Mouse (Mus musculus) testis, adult 2 months (tissue): ENCODE data around the gene Filip1.

Experiments
- CTCF ChIP-seq: fragments of 200-500 bp; IDR thresholded peaks from 2 replicates; pipeline ENCODE4 v1.5.1; 2012; ENCODE audit warnings: low read depth, mild to moderate bottlenecking, inconsistent platforms, low read length, moderate library complexity; ENCODE audit not compliant: control insufficient read depth, insufficient read depth, insufficient replicate concordance
- POLR2A ChIP-seq: fragments of 200-500 bp; IDR thresholded peaks from 2 replicates; pipeline ENCODE4 v1.6.1; 2012; ENCODE audit warnings: low read depth, mild to moderate bottlenecking, inconsistent platforms, low read length, moderate library complexity; ENCODE audit not compliant: control insufficient read depth

DNA sequence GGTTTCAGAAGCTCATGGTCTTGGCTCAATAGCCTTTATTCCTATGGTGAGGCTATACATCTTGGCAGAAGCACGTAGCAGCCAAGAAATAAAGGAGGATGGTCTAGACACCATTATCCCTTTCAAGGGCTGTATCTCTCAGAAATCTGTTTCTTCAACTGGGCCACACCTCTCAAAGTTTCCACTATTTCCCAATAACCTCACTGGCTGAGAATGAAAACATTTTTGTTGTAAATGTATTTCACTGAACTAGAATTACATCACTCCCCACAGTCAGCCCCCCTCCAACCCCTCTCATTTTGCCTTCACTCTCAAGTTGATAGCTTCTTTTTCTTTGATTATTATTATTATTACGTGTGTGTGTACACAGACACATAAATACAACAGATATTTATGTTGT, 129.5 kb downstream of the Filip1 start:
- TF ChIP-seq CTCF (no peak), POLR2A (no peak)
